Mouse (Mus musculus) heart, embryonic 13.5 days (tissue): ENCODE results near the gene Trio. TPM values are rescaled to one million over a fixed set of nuclear protein-coding genes. Genes with fewer than 3 reads are reported as not detected.

ENCODE experiments used
- ATAC-seq: fragments of 200-750 bp; cut with Nextera tagmentation; 2 replicates; pipeline ENCODE4 v1.8.0; 2017; ENCODE audit warnings: moderate TSS enrichment; ENCODE audit not compliant: insufficient number of reproducible peaks, low FRiP score, low TSS enrichment; ENCODE audit errors: extremely low read depth
- H3K27ac ChIP-seq: fragments of 300-500 bp; sonication (generic); replicated peaks from 2 replicates; pipeline ENCODE4 v1.5.1; 2015; ENCODE audit warnings: moderate library complexity, mild to moderate bottlenecking, inconsistent platforms
- H3K27me3 ChIP-seq: fragments of 300-500 bp; sonication (generic); replicated peaks from 2 replicates; pipeline ENCODE4 v1.6.1; 2015; ENCODE audit warnings: mild to moderate bottlenecking, inconsistent platforms
- H3K36me3 ChIP-seq: fragments of 300-500 bp; sonication (generic); 2 replicates; pipeline ENCODE4 v1.6.1; 2015; ENCODE audit warnings: mild to moderate bottlenecking, inconsistent platforms
- H3K4me1 ChIP-seq: fragments of 300-500 bp; sonication (generic); 2 replicates; pipeline ENCODE4 v1.6.1; 2015; ENCODE audit warnings: inconsistent platforms
- H3K4me2 ChIP-seq: fragments of 300-500 bp; sonication (generic); 2 replicates; pipeline ENCODE4 v1.6.1; 2015; ENCODE audit warnings: inconsistent platforms, mild to moderate bottlenecking, moderate library complexity
- H3K4me3 ChIP-seq: fragments of 300-500 bp; sonication (generic); 2 replicates; pipeline ENCODE4 v1.5.1; 2015; ENCODE audit warnings: moderate library complexity, mild to moderate bottlenecking, inconsistent platforms
- H3K9ac ChIP-seq: fragments of 300-500 bp; sonication (generic); 2 replicates; pipeline ENCODE4 v1.6.1; 2015; ENCODE audit warnings: inconsistent platforms, mild to moderate bottlenecking, moderate library complexity
- H3K9me3 ChIP-seq: fragments of 300-500 bp; sonication (generic); 2 replicates; pipeline ENCODE4 v1.6.1; 2016; ENCODE audit warnings: inconsistent platforms
- WGBS: fragments of 180-500 bp; shearing (Covaris S2); methylation state at CpG from one replicate; pipeline ENCODE4 v1.1.7; 2015; ENCODE audit warnings: mixed read lengths; 5-methylcytosine and 5-hydroxymethylcytosine counted together
- polyA plus RNA-seq: library from polyadenylated mRNA; unstranded; fragments of >200 nt; fragmentation: Nextera tagmentation; extraction: Ambion mirVana; gene quantifications from 2 replicates; pipeline ENCODE4 v1.2.1, GENCODE M21; 2015

The Trio gene
- polyA plus RNA-seq, 1 experiment from 2014 or later = 17.5 TPM

DNA sequence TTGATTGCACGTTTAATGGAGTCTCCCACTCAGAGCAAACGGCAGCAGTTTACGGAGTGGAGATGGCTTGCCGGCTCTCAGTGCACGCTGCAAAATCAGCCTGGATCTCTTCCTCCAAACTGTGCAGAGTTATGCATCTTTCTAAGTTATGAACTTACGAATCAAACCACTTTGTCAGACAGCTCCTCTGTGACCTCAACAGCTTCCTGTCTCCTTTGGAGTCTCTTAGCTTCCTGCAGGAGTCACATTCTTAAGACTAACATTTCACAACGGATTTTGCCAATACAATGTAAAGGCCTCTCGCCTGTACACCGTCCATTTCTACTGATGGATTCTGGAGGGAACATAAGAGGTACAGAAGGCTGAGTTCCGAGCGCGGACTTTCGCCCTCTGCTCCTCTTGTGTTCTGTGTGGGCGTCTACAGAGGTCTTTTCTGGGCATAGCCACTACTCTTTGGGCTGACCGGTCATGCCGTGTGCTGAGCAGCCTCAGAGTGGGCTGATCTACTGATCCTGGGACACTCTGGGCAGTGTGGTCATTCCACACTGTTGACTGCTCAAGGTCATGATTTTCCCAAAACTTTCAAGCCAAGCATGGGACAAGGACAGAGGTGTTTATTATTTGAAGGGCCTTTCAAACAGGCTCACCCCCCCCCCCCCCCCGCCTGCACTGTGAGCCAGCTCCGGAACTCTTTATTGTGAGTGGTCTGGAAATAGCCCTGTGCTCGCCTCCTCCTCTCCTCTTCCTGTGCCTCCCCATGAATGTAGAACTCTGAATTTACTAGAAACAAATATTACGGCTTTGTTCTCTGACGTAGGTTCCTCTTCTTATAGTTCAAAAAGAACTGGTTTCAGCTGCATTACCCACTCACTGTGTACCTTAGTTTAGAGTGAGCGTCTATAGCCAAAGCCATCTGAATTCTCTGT, 229.4 kb downstream of the Trio start:
- Histone ChIP-seq H3K9me3 (no peaks in the 10 kb centered on the region), H3K9ac (no peak overlapping the region), H3K27me3 (no peaks in the 10 kb centered on the region), H3K36me3 (peaks cover 28% of the 10 kb centered on the region), H3K27ac (peak overlapping the region; percentile 70), H3K4me2 (no peak overlapping the region), H3K4me3 (no peak overlapping the region), H3K4me1 (peaks cover 64% of the 10 kb centered on the region)
- WGBS = 65% methylated on average over 21 of the region's 22 CpGs
- no peak for ATAC-seq

DNA sequence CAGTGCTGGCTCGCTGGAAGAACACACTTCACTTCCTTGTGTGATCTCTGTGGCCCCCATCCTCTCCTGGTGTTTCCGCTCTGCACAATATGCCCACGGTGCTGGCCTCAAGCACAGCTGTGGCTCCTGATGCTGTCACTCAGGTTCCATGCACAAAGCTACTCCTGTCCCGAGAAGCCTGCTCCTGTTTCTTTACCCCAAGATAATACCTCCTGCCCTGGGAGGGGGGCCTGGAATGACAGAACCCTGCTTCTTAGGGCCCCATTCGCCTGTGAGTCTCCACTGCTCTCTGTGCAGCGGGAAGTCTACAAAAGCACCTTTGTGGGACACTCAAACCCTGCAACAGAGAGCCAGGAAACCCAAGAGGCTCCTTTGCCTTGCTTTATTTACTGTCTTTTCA, 232.4 kb downstream of the Trio start:
- no peak overlapping the region for H3K4me2 ChIP-seq
- H3K36me3 ChIP-seq = peaks cover 11% of the 10 kb centered on the region
- WGBS = 52% methylated on average over 6 of the region's 6 CpGs
- peaks cover 81% of the 10 kb centered on the region for H3K4me1 ChIP-seq
- H3K9me3 ChIP-seq = no peaks in the 10 kb centered on the region
- peak overlapping the region; percentile 51 for H3K27ac ChIP-seq
- peak overlapping the region; percentile 64 for H3K9ac ChIP-seq
- no peak for ATAC-seq
- H3K27me3 ChIP-seq = no peaks in the 10 kb centered on the region
- H3K4me3 ChIP-seq = no peak overlapping the region

DNA sequence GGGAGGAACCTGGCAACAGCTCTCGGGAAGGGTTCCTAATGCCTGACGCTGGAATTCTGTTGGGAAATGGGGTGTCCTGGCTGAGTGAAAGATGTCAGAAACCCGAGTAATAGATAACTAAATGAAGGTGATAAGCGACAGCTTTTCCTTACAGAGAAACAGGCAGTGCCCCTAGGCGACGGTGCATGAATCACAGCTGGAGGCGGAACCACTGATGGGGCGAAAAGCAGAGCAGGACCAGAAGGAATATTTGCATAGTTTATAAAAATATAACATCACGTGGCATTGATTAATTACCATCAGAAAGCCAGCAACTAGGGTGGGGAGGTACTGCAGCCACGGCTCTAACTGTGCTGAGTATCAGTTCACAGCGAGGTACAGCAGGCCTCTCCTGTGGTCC, 233.2 kb downstream of the Trio start:
- peaks cover 3% of the 10 kb centered on the region; the same call in 1 of the 2 replicates for H3K36me3 ChIP-seq
- H3K27me3 ChIP-seq = no peaks in the 10 kb centered on the region
- no peak overlapping the region for H3K4me2 ChIP-seq
- peak overlapping the region; percentile 58; the same call in 1 of the 2 replicates for H3K27ac ChIP-seq
- no peak overlapping the region; the same call in 1 of the 2 replicates for H3K9ac ChIP-seq
- H3K4me1 ChIP-seq = peaks cover 81% of the 10 kb centered on the region
- no peak overlapping the region for H3K4me3 ChIP-seq
- ATAC-seq = no peak
- WGBS = 48% methylated on average over 11 of the region's 11 CpGs
- H3K9me3 ChIP-seq = no peaks in the 10 kb centered on the region

DNA sequence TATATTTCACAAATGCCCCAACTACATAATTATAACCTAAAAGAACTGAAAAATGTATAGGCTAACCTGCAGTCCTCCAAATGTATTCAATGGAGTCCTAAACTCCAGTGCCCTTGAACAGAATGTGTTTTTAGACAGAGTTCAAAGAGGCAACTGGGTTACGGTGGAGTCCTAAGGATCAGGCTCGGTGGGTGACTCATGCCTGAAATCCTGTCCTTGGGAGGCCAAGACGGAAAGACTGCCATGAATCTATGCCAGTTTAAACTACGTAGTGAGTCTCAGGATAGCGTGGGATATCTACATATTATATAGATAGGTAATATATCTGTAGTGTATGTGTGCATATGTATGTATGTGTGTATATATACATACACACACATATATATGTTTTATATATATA, 234.5 kb downstream of the Trio start:
- H3K9ac ChIP-seq = no peak overlapping the region
- no peaks in the 10 kb centered on the region for H3K27me3 ChIP-seq
- H3K9me3 ChIP-seq = no peaks in the 10 kb centered on the region
- no peak overlapping the region for H3K4me2 ChIP-seq
- ATAC-seq = no peak
- H3K36me3 ChIP-seq = 0 out of 2 replicates have a peak, but pooled peaks cover 2% of the 10 kb centered on the region
- H3K27ac ChIP-seq = no peak overlapping the region
- H3K4me1 ChIP-seq = peaks cover 81% of the 10 kb centered on the region
- no peak overlapping the region for H3K4me3 ChIP-seq
- WGBS = 75% methylated on average over 5 of the region's 5 CpGs

DNA sequence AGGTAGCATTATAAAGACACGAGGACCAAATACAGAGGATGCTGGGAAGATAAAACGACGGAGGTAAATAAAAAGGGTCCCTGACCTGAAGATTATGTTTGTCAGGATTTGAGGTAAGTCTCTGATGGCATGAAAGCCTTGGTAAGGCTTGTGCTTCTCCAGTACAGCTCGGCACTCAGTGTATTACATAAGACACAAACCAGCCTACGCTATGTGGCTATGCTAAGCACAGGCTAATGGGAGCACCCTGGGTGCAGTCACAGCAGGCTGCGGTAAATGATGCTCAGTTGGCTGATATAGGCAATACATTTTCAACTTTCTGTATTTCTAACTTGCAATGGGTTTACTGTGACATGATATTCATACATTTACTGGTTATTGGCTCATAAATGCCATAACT, 234.9 kb downstream of the Trio start:
- Histone ChIP-seq H3K36me3 (0 out of 2 replicates have a peak, but pooled peaks cover 2% of the 10 kb centered on the region), H3K27ac (no peak overlapping the region), H3K9ac (no peak overlapping the region), H3K27me3 (no peaks in the 10 kb centered on the region), H3K4me3 (no peak overlapping the region), H3K4me2 (no peak overlapping the region), H3K4me1 (peaks cover 81% of the 10 kb centered on the region), H3K9me3 (no peaks in the 10 kb centered on the region)
- ATAC-seq = no peak
- 84% methylated on average over 6 of the region's 6 CpGs for WGBS

DNA sequence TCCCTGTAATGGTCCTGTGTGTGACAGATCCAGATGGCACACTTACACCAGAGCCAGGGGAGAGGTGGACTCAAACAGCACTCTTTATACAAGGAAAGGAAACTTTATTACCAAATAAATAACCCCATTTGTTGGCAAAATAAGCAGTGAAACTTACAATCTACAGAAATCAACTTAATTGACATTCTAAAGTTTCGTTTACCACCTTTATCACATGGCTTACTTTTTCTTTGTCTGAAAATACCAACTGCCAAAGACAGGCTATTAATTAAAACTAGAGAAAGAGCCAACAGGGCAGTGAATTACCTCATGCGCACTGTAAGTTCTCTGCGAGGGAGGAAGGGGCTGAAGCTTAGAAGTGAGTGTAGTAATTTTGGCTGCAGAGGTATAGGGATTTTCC, 236.3 kb downstream of the Trio start:
- WGBS = 59% methylated on average over 3 of the region's 3 CpGs
- H3K4me2 ChIP-seq = no peak overlapping the region

DNA sequence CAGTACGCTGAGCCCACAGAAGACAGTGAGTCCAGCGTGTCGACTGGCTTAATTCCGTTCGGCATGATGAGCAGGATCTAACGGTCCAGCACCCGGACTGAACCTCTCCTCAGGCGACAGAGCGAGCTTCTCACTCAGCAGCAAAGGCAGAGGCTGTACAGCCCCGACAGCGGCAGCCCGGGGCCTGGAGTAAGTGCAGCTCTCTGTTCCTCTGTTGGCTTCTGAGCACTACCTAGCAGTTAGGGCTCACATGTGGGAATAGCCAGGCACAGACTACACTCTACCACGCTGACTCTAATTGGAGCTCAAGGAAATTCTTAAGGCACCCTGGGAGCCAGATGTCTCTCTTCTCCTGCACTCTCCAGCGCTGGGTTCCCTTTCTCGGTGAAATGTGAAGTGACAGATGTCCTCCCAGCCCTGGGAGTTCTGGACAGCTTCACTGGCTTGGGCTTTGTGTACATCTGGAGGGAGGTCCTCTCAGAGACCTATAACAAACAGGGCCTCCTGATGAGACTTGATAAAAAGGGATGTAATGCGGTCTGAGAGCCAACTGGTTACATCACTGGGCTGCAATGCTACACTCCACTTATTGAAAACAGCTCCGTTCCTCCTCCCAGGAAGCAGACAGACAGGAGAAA, 237.4 kb downstream of the Trio start:
- Histone ChIP-seq H3K4me1 (peaks cover 94% of the 10 kb centered on the region), H3K27ac (peak overlapping the region; percentile 93), H3K36me3 (no peaks in the 10 kb centered on the region), H3K9ac (peak overlapping the region; percentile 81), H3K9me3 (no peaks in the 10 kb centered on the region), H3K4me2 (peak overlapping the region; percentile 69), H3K4me3 (peak overlapping the region; percentile 58), H3K27me3 (no peaks in the 10 kb centered on the region)
- WGBS = 15% methylated on average over 17 of the region's 17 CpGs
- peak; percentile 43 for ATAC-seq

More for the DNA sequence above, 236.3 kb downstream of the Trio start:
- H3K9ac ChIP-seq = 0 out of 2 replicates have a peak overlapping the region, but pooled peaks have one; percentile 81
- peak overlapping the region; percentile 93 for H3K27ac ChIP-seq
- H3K27me3 ChIP-seq = no peaks in the 10 kb centered on the region
- no peak for ATAC-seq
- no peaks in the 10 kb centered on the region for H3K9me3 ChIP-seq
- H3K4me3 ChIP-seq = no peak overlapping the region
- peaks cover 93% of the 10 kb centered on the region for H3K4me1 ChIP-seq
- H3K36me3 ChIP-seq = no peaks in the 10 kb centered on the region

DNA sequence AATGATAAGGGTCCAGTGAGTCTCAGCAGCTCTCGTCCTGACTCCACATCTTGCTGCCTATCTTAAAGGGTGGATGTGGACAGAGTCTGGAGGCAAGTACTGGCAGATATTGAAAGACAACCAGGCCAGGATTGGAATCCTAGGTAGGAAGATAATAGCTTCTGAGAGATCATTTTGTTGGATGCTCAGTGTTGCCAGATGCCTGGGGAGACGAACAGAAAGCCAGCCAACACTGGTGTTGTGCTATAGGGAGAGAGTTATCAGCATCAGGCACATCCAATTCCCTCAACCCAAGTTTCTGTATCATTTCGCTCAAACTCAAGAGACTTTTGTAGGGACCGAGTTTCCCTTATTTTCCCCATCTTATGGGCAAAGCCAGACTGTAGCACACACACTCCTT, 238.5 kb downstream of the Trio start:
- no peaks in the 10 kb centered on the region for H3K27me3 ChIP-seq
- peaks cover 94% of the 10 kb centered on the region for H3K4me1 ChIP-seq
- 49% methylated on average over 4 of the region's 4 CpGs for WGBS
- no peaks in the 10 kb centered on the region for H3K9me3 ChIP-seq
- H3K4me3 ChIP-seq = peak overlapping the region; percentile 58
- peak overlapping the region; percentile 69 for H3K4me2 ChIP-seq
- H3K36me3 ChIP-seq = no peaks in the 10 kb centered on the region
- peak overlapping the region; percentile 93 for H3K27ac ChIP-seq
- peak overlapping the region; percentile 81 for H3K9ac ChIP-seq
- no peak for ATAC-seq

DNA sequence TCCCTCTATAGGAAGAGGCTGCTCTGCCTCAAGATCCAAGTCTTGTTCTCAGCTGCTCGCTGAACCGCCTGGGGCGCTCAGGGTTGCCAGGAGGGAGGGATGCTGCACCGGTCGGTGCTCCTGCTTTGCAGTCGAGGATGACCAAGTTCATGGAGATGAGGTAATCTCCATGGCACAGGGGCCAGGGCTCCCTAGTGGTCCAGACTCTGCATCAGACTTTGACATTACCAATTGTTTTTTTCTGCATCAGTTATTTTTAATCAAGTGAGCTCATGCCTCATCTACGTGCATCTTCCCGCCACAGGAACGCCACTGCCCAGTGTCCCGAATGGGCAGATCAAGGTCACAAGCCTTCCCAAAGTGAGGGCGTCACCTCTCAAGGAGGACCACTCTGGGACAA, 239.2 kb downstream of the Trio start:
- Histone ChIP-seq H3K4me1 (peaks cover 94% of the 10 kb centered on the region), H3K27ac (peak overlapping the region; percentile 93), H3K4me3 (peak overlapping the region; percentile 58), H3K27me3 (no peaks in the 10 kb centered on the region), H3K9me3 (no peaks in the 10 kb centered on the region), H3K9ac (peak overlapping the region; percentile 81), H3K4me2 (peak overlapping the region; percentile 69), H3K36me3 (no peaks in the 10 kb centered on the region)
- ATAC-seq = no peak
- WGBS = 31% methylated on average over 11 of the region's 11 CpGs

DNA sequence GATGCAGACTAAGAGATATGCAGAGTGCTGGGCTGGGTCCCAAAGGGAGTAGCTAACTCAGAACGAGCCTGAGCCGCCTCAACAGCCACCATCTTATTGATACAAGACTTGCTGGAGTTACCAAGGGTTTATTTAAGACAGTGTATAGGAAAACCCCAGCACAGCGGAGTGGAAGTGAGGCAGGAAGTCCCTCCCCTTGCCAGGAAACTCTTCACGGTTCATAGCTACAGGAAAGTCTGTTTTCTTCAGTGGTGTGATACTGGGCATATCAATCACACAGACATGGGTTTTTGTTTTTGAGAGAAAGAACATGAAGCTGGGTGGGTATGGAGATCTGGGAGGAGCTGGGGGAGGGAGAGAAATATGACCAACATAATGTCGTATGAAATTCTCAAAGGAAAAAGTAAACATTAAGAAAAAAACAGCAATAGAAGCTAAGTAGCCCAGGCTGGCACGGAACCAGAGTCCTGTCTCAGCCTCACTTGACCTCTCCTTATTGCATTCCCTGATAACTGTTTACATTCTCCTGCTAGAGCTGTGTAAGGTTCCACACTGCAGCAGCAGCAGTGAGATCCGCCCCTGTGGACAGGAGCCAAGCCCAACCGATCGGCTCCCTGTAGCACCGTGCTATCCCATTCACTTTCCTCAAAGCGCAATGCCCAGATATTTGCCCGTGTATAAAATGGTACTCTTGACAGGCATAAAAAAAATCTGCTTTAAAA, 240.2 kb downstream of the Trio start:
- Histone ChIP-seq H3K27ac (peak overlapping the region; percentile 93), H3K27me3 (no peaks in the 10 kb centered on the region), H3K36me3 (no peaks in the 10 kb centered on the region), H3K4me3 (peak overlapping the region; percentile 58), H3K9me3 (no peaks in the 10 kb centered on the region), H3K4me2 (peak overlapping the region; percentile 69), H3K9ac (peak overlapping the region; percentile 55), H3K4me1 (peaks cover 100% of the 10 kb centered on the region)
- 27% methylated on average over 12 of the region's 12 CpGs for WGBS
- ATAC-seq = no peak

DNA sequence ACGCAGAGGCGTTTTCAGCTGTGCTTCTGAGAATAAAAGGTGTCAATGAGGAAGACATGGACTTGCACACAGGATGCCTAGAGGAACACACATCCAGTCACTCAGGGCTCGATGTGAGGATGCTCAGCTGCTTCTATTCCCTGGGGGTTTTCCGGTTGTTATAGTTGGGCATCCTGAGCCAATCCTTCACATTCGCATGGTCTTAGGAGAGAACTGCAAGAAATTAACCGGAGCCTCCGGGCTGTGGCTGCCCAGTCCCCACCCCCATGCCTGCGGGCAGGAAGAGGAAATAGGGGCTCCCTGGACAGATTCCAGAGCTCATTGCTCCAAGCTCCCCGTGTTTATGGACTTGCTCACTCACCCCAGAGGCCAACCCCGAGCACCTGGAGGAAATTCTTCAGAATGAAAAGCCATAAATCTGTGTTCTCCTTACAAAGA, 241.5 kb downstream of the Trio start:
- Histone ChIP-seq H3K4me3 (peak overlapping the region; percentile 13; the same call in 1 of the 2 replicates), H3K36me3 (no peaks in the 10 kb centered on the region), H3K9me3 (no peaks in the 10 kb centered on the region), H3K9ac (peak overlapping the region; percentile 76), H3K4me1 (peaks cover 100% of the 10 kb centered on the region), H3K27ac (peak overlapping the region; percentile 93), H3K27me3 (no peaks in the 10 kb centered on the region), H3K4me2 (peak overlapping the region; percentile 69)
- 31% methylated on average over 10 of the region's 10 CpGs for WGBS
- ATAC-seq = no peak
